In genomic region chr16:93644006-93644405, GRCm38 (mm10) we compare ENCODE assay signal across 31 mouse cellular contexts. TPM values are rescaled to one million over a fixed set of nuclear protein-coding genes. Genes with fewer than 3 reads are reported as not detected.
DNase-seq lines count a peak whose midpoint lies in the region; ATAC-seq and TF ChIP-seq lines count a peak whose summit lies in the region.
"Had no signal": no experiment of that assay in that cellular context is flagged by ENCODE, and none has a peak within 500 bp of the region (broad histone marks: within the 10 kb centered on the region; RNA-seq: fewer than 3 reads in every experiment).

No protein-coding gene starts in this region.

- no peak overlapping the region for H3K4me2 ChIP-seq in stomach, postnatal 0 days (replicated peaks; ENCODE audit: low read depth)
- H3K4me2 ChIP-seq: embryonic facial prominence, embryonic 12.5 days; hindbrain, embryonic 15.5 days; intestine, embryonic 15.5 days; limb, embryonic 13.5 days; midbrain, embryonic 15.5 days; neural tube, embryonic 13.5 days had no signal

- 24% methylated on average over 4 of the region's 4 CpGs for WGBS in lung, adult 2 months
- WGBS in stomach, postnatal 0 days: 34% methylated on average over 4 of the region's 4 CpGs

- no peak for TF ChIP-seq POLR2A in lung, adult 2 months (IDR thresholded peaks at IDR 0.05; ENCODE audit: borderline replicate concordance, extremely low read depth, low read depth, low read length)
- TF ChIP-seq POLR2A in MEL (IDR thresholded peaks at IDR 0.05; ENCODE audit: control insufficient read depth in 1 of 2, insufficient read depth in 1 of 2, low read depth in 1 of 2, low read length in 2 of 2, poor library complexity in 1 of 2): no peak

- 0 out of 2 replicates have a peak, but pooled peaks have one; percentile 30 for ATAC-seq in stomach, postnatal 0 days (ENCODE audit: low FRiP score, low TSS enrichment)
- ATAC-seq: forebrain, postnatal 0 days; intestine, embryonic 15.5 days; midbrain, embryonic 15.5 days had no signal

- H3K27me3 ChIP-seq in MEL (ENCODE audit: control insufficient read depth in 1 of 2, insufficient read depth in 2 of 2, low read length in 2 of 2): no peaks in the 10 kb centered on the region; a peak in 1 of 4 replicates
- no peaks in the 10 kb centered on the region for H3K27me3 ChIP-seq in stomach, postnatal 0 days (ENCODE audit: control insufficient read depth, insufficient read depth, low read length)
- H3K27me3 ChIP-seq: embryonic facial prominence, embryonic 12.5 days; hindbrain, embryonic 15.5 days; intestine, embryonic 15.5 days; limb, embryonic 13.5 days; midbrain, embryonic 15.5 days; neural tube, embryonic 13.5 days had no signal

- H3K4me3 ChIP-seq in lung, adult 2 months (replicated peaks; ENCODE audit: extremely low read depth, low read depth, low read length): no peak overlapping the region
- no peak overlapping the region for H3K4me3 ChIP-seq in MEL (ENCODE audit: control insufficient read depth in 1 of 2, insufficient read depth in 1 of 2, low read depth in 2 of 2, low read length in 2 of 2)
- H3K4me3 ChIP-seq in stomach, postnatal 0 days (ENCODE audit: low read depth, low read length): no peak overlapping the region
- H3K4me3 ChIP-seq: embryonic facial prominence, embryonic 12.5 days; hindbrain, embryonic 15.5 days; intestine, embryonic 15.5 days; limb, embryonic 13.5 days; midbrain, embryonic 15.5 days; myocyte; neural tube, embryonic 13.5 days had no signal

- no peak overlapping the region for H3K9ac ChIP-seq in MEL (ENCODE audit: control insufficient read depth, low read depth, low read length, poor library complexity, severe bottlenecking)
- H3K9ac ChIP-seq in stomach, postnatal 0 days (ENCODE audit: low read length): no peak overlapping the region
- H3K9ac ChIP-seq: embryonic facial prominence, embryonic 12.5 days; forebrain, postnatal 0 days; hindbrain, embryonic 15.5 days; intestine, embryonic 15.5 days; limb, embryonic 13.5 days; liver, embryonic 14.5 days; midbrain, embryonic 15.5 days; neural tube, embryonic 13.5 days had no signal

- peak; percentile 48 for DNase-seq in adrenal gland, postnatal 14 days
- DNase-seq in adrenal gland, adult 18-20 months (ENCODE audit: low spot score in 2 of 2): no peak
- DNase-seq in lung, adult 18-20 months: peak; percentile 21 to 27
- no peak for DNase-seq in lung, adult 2 months
- DNase-seq in MEL (ENCODE audit: low read depth, low spot score): peak; percentile 1
- DNase-seq in stomach, postnatal 0 days (ENCODE audit: low spot score): no peak
- no peak for DNase-seq in kidney, postnatal 36 days
- DNase-seq: cerebellum, adult 11-12 months; cerebellum, postnatal 14 days; forebrain, postnatal 0 days; heart, postnatal 4 days; kidney, postnatal 25 days; layer of hippocampus, postnatal 36 days; retina, postnatal 1 day; right cerebral cortex, postnatal 25 days; spleen, adult 18-20 months had no signal

- H3K36me3 ChIP-seq in MEL (ENCODE audit: control insufficient read depth in 1 of 2, insufficient read depth in 2 of 2, low read length in 2 of 2): peaks cover 0 to 5% of the 10 kb centered on the region in 2 experiments; a peak in 2 of 4 replicates
- no peaks in the 10 kb centered on the region for H3K36me3 ChIP-seq in stomach, postnatal 0 days (ENCODE audit: control insufficient read depth, insufficient read depth, low read length)
- H3K36me3 ChIP-seq: embryonic facial prominence, embryonic 12.5 days; hindbrain, embryonic 15.5 days; intestine, embryonic 15.5 days; limb, embryonic 13.5 days; midbrain, embryonic 15.5 days; neural tube, embryonic 13.5 days had no signal

- H3K79me2 ChIP-seq in MEL (ENCODE audit: control insufficient read depth, insufficient read depth, low read length, poor library complexity): no peaks in the 10 kb centered on the region

- no peaks in the 10 kb centered on the region for H3K4me1 ChIP-seq in lung, adult 2 months (ENCODE audit: control insufficient read depth, insufficient read depth, low read length)
- H3K4me1 ChIP-seq in MEL (ENCODE audit: control insufficient read depth in 1 of 2, insufficient read depth in 2 of 2, low read length in 2 of 2): peaks cover 4 to 11% of the 10 kb centered on the region in 2 experiments
- no peaks in the 10 kb centered on the region for H3K4me1 ChIP-seq in stomach, postnatal 0 days (replicated peaks; ENCODE audit: control insufficient read depth, insufficient read depth)
- H3K4me1 ChIP-seq: embryonic facial prominence, embryonic 12.5 days; hindbrain, embryonic 15.5 days; intestine, embryonic 15.5 days; limb, embryonic 13.5 days; midbrain, embryonic 15.5 days; neural tube, embryonic 13.5 days had no signal

- no peak for TF ChIP-seq RAD21 in MEL (IDR thresholded peaks at IDR 0.05; ENCODE audit: low read depth, low read length)

- no peak overlapping the region for H3K27ac ChIP-seq in MEL (ENCODE audit: control insufficient read depth, low read depth, low read length)
- H3K27ac ChIP-seq in stomach, postnatal 0 days (replicated peaks): no peak overlapping the region
- H3K27ac ChIP-seq: embryonic facial prominence, embryonic 12.5 days; hindbrain, embryonic 15.5 days; intestine, embryonic 15.5 days; limb, embryonic 13.5 days; liver, embryonic 14.5 days; midbrain, embryonic 15.5 days; neural tube, embryonic 13.5 days had no signal

- no peak for TF ChIP-seq EP300 in MEL (IDR thresholded peaks at IDR 0.05; ENCODE audit: low read depth in 1 of 2, low read length in 2 of 2)
- TF ChIP-seq EP300 in stomach, postnatal 0 days (optimal IDR thresholded peaks at IDR 0.05): no peak

- no peaks in the 10 kb centered on the region for H3K9me3 ChIP-seq in MEL (replicated peaks; ENCODE audit: insufficient read depth, low read length)
- no peaks in the 10 kb centered on the region for H3K9me3 ChIP-seq in stomach, postnatal 0 days (ENCODE audit: control insufficient read depth, low read length)
- H3K9me3 ChIP-seq: embryonic facial prominence, embryonic 12.5 days; hindbrain, embryonic 15.5 days; intestine, embryonic 15.5 days; limb, embryonic 13.5 days; midbrain, embryonic 15.5 days; neural tube, embryonic 13.5 days had no signal

- no peak for TF ChIP-seq CTCF in lung, adult 2 months (IDR thresholded peaks at IDR 0.05; ENCODE audit: insufficient read depth, low read length)
- no peak for TF ChIP-seq CTCF in MEL (IDR thresholded peaks at IDR 0.05 in 2 of 3, conservative IDR thresholded peaks at IDR 0.05 in 1 of 3; ENCODE audit: control insufficient read depth in 1 of 3, insufficient read depth in 1 of 3, low read depth in 2 of 3, low read length in 3 of 3, poor library complexity in 1 of 3, severe bottlenecking in 1 of 3)
- TF ChIP-seq CTCF in stomach, postnatal 0 days (IDR thresholded peaks at IDR 0.05; ENCODE audit: low read depth): no peak

TF ChIP-seq in MEL, 35 proteins besides CTCF, POLR2A, EP300 and RAD21:
- TF ChIP-seq KAT2A (conservative IDR thresholded peaks at IDR 0.05; ENCODE audit: low read depth, low read length): no peak
- TF ChIP-seq NELFE (IDR thresholded peaks at IDR 0.05; ENCODE audit: low read depth, low read length): no peak
- no peak for TF ChIP-seq ZNF384 (IDR thresholded peaks at IDR 0.05; ENCODE audit: low read depth, low read length)
- TF ChIP-seq MEF2A (IDR thresholded peaks at IDR 0.05; ENCODE audit: extremely low read depth, insufficient replicate concordance, low read depth, low read length, poor library complexity, severe bottlenecking): no peak
- no peak for TF ChIP-seq HCFC1 (IDR thresholded peaks at IDR 0.05; ENCODE audit: low read depth, low read length)
- TF ChIP-seq MAFK (IDR thresholded peaks at IDR 0.05; ENCODE audit: borderline replicate concordance, low read depth, low read length): no peak
- TF ChIP-seq CHD2 (IDR thresholded peaks at IDR 0.05; ENCODE audit: low read length): no peak
- TF ChIP-seq E2F4 (IDR thresholded peaks at IDR 0.05; ENCODE audit: borderline replicate concordance, low read depth, low read length): no peak
- no peak for TF ChIP-seq ZKSCAN1 (IDR thresholded peaks at IDR 0.05; ENCODE audit: low read depth, low read length)
- no peak for TF ChIP-seq POLR2AphosphoS2 (IDR thresholded peaks at IDR 0.05; ENCODE audit: low read length)
- no peak for TF ChIP-seq JUND (IDR thresholded peaks at IDR 0.05; ENCODE audit: low read depth, low read length)

RNA-seq across cellular contexts. Expression of gene Gm5678, which starts 16.1 kb away (rescaled TPM):
- total RNA-seq in adrenal gland, postnatal 14 days (2021): 7.4 and 8.0 TPM in 2 replicates
- total RNA-seq in adrenal gland, adult 18-20 months (2021): 1 to 10 TPM; 4.1 to 4.4 TPM
- not detected in 2 replicates for polyA plus RNA-seq in lung, adult 2 months (2012; rRNA removed)
- not detected in 2 replicates for total RNA-seq in MEL (2012; rRNA removed)
- 1 to 10 TPM in 1 of 2 experiments, not detected in 1; 4.6 TPM for polyA plus RNA-seq in MEL (2012; ENCODE audit: insufficient read depth in 1 of 2, insufficient read length in 2 of 2, low read depth in 1 of 2, low replicate concordance in 2 of 2, missing spikeins in 1 of 2)
- polyA plus RNA-seq in stomach, postnatal 0 days (2015; fragmentation: Nextera tagmentation; extraction: Ambion mirVana): 7.7 and 8.0 TPM in 2 replicates
- total RNA-seq: forebrain, postnatal 0 days had no signal
- polyA plus RNA-seq: C2C12; embryonic facial prominence, embryonic 12.5 days; forebrain, embryonic 11.5 days; forebrain, postnatal 0 days; gonadal fat pad, adult 2 months; heart, embryonic 16.5 days; hindbrain, embryonic 15.5 days; intestine, embryonic 15.5 days; kidney, embryonic 14.5 days; limb, embryonic 13.5 days; liver, embryonic 14.5 days; lung, embryonic 16.5 days; midbrain, embryonic 15.5 days; myocyte; neural tube, embryonic 13.5 days; testis, adult 2 months had no signal

RNA-seq across cellular contexts. Expression of gene Cbr1, which starts 38.4 kb away (rescaled TPM):
- total RNA-seq in adrenal gland, postnatal 14 days (2021): 128 and 147 TPM in 2 replicates
- 10 to 100 TPM; 71.0 to 89.8 TPM for total RNA-seq in adrenal gland, adult 18-20 months (2021)
- polyA plus RNA-seq in lung, adult 2 months (2012; rRNA removed): 90.6 and 96.5 TPM in 2 replicates
- 56.5 and 63.0 TPM in 2 replicates for total RNA-seq in MEL (2012; rRNA removed)
- polyA plus RNA-seq in MEL (2012; ENCODE audit: insufficient read depth in 1 of 2, insufficient read length in 2 of 2, low read depth in 1 of 2, low replicate concordance in 2 of 2, missing spikeins in 1 of 2): 100 to 1,000 TPM in 1 of 2 experiments, not detected in 1; 140 TPM
- polyA plus RNA-seq in stomach, postnatal 0 days (2015; fragmentation: Nextera tagmentation; extraction: Ambion mirVana): 411 and 426 TPM in 2 replicates

RNA-seq across cellular contexts. Expression of gene Cbr3, which starts 39.0 kb away (rescaled TPM):
- total RNA-seq in adrenal gland, postnatal 14 days (2021): 8.3 and 9.8 TPM in 2 replicates
- 1 to 10 TPM; 6.4 to 8.8 TPM for total RNA-seq in adrenal gland, adult 18-20 months (2021)
- 25.7 and 31.6 TPM in 2 replicates for polyA plus RNA-seq in lung, adult 2 months (2012; rRNA removed)
- total RNA-seq in MEL (2012; rRNA removed): not detected in 2 replicates
- polyA plus RNA-seq in MEL (2012; ENCODE audit: insufficient read depth in 1 of 2, insufficient read length in 2 of 2, low read depth in 1 of 2, low replicate concordance in 2 of 2, missing spikeins in 1 of 2): not detected
- 208 and 229 TPM in 2 replicates for polyA plus RNA-seq in stomach, postnatal 0 days (2015; fragmentation: Nextera tagmentation; extraction: Ambion mirVana)

RNA-seq across cellular contexts. Expression of gene Setd4, which starts 40.1 kb away (rescaled TPM):
- 5.4 and 11.7 TPM in 2 replicates for total RNA-seq in adrenal gland, postnatal 14 days (2021)
- total RNA-seq in adrenal gland, adult 18-20 months (2021): 1 to 10 TPM; 2.9 to 8.1 TPM
- 6.2 and 6.7 TPM in 2 replicates for polyA plus RNA-seq in lung, adult 2 months (2012; rRNA removed)
- total RNA-seq in MEL (2012; rRNA removed): 17.7 and 19.1 TPM in 2 replicates
- 10 to 100 TPM in 1 of 2 experiments, not detected in 1; 14.1 TPM for polyA plus RNA-seq in MEL (2012; ENCODE audit: insufficient read depth in 1 of 2, insufficient read length in 2 of 2, low read depth in 1 of 2, low replicate concordance in 2 of 2, missing spikeins in 1 of 2)
- polyA plus RNA-seq in stomach, postnatal 0 days (2015; fragmentation: Nextera tagmentation; extraction: Ambion mirVana): 20.9 and 24.7 TPM in 2 replicates

Comparison
In these comparisons a context has a peak if more than half of its experiments do, and no peak if none do; other contexts are left out.
1. DNase-seq: peak in adrenal gland, postnatal 14 days (single experiment), lung, adult 18-20 months (2 of 2) and MEL (single experiment); none in adrenal gland, adult 18-20 months (0 of 2), lung, adult 2 months (single experiment), stomach, postnatal 0 days (single experiment) and kidney, postnatal 36 days (0 of 2).